Mouse (Mus musculus) urinary bladder, postnatal 36 days (tissue): ENCODE results near the gene Gpx6.

ENCODE experiments used
- DNase-seq, 2 experiments: peaks; one replicate each; pipeline ENCODE4 v3.0.0; 2022; ENCODE audit warnings: low spot score in 2 of 2, mixed read lengths in 1 of 2

Gpx6 gene

DNA sequence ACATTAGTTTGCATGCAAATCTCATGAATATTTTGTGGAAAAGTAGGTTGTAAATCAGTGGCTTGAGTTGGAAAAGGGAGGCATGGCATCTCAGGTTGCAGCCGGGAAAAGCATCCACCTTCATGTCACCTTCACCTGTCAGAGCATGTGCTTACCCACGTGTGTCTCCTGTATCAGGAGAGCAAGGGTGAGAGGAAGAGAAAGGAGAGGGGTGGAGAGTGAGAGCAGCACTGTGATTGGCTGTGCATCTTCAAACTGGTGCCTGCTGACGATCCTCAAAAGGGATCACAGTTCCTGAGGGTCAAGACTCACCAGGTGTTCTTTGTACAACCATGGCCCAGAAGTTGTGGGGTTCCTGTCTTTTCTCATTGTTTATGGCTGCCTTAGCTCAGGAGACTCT is at the start of gene Gpx6:
Gene Gpx6, plus strand, starts transcription at position 200 of the 400 bp plus-strand sequence.
- DNase-seq = no peak

DNA sequence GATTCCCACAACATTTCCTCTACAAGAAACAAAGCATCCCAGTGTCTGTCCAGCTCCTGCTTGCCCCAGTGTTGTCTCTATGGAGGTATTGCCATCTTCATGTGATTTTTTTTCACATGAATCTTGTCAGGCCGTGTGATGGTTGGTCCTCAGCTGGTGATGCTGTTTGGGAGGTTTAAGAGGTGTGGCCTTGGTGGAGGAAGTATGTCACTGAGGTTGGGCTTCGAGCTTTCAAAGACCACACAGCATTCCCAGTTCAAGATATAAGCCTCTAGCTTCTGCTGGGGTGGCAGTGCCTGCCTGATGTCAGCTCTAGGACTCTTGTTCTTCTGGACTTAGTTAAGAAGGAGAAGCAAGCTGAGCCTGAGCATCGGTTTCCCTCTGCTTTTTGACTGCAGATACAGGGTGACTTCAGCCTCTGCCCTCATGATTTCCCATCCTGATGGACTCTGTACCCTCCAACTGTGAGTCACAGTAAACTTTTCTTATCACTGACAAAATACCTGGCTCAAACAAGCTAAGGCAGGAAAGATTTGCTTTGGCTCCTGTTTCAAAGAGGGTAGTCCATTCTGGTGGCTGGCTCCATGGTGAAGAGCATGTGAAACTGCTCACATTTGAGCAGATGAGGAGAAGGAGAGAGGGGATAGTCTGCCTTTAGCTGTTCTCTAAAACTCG is 49.0 kb upstream of the Gpx6 start:
- no peak for DNase-seq

DNA sequence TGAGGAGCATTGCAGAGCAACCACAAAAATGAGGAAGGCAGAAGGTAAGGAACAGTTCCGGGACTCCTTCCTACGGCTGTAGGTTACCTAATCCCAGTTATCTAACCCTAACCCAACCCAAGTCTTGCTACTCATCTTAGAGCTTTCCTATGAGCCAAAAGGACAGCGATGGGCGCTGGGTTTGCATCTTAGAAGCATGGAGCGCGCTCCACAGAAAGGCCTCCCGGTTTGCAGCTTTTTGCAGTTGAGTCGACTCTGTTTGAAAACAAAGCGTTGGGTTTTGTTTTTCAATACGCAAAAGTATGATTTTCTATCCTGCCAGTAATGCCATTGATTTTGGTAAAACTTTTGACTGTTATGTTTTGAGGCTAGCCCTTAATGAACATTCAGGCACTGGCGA is 48.0 kb upstream of the Gpx6 start:
- DNase-seq = no peak

DNA sequence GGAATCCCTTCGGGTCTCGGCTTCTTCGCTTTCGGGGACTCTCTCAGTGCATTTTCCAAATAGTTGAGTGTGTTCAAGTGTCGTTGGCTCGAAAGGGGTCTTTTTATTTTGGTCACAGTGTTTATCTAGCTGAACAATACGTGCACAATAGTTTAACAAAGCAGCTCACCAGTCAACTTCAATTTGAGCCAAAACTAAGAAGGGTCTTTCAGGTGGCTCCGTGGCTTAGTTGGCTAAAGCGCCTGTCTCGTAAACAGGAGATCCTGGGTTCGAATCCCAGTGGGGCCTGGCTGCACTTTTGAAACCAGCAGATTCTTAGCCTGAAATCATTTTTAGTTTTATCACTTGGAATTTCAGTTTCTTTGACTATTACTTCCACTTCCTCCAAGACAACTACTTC is 47.6 kb upstream of the Gpx6 start:
- DNase-seq = no peak

DNA sequence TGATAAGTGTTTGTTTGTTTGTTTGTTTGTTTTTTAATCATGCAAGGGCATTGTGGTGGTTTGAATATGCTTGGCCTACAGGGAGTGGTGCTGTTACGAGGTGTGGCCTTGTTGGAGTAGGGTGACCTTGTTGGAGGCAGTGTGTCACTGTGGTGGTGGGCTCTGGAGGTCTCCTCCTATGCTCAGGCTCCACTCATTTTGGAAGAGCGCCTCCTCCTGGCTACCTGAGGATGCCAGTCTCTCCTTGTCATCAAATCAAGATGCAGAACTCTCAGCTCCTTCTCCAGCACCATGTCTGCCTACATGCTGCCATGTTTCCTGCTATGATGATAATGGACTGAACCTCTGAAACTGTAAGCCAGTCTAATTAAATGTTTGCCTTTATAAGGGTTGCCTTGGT is 46.2 kb upstream of the Gpx6 start:
- no peak for DNase-seq

DNA sequence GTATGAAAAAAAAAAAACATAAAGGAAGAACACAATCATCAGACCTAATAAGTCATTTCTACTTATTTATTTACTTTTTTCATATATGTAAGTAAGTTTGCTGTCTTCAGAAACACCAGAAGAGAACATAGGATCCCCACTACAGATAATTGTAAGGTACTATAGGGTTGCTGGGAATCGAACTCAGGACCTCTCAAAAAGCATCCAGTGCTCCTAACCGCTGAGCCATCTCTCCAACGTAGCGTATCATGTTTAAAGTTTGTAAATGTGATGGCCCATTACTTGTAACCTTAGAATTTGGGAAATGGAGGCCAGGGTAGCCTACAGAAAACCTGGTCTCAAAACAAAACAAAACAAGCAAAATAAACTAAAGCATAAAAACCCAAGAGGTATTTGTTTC is 44.4 kb upstream of the Gpx6 start:
- DNase-seq = no peak

DNA sequence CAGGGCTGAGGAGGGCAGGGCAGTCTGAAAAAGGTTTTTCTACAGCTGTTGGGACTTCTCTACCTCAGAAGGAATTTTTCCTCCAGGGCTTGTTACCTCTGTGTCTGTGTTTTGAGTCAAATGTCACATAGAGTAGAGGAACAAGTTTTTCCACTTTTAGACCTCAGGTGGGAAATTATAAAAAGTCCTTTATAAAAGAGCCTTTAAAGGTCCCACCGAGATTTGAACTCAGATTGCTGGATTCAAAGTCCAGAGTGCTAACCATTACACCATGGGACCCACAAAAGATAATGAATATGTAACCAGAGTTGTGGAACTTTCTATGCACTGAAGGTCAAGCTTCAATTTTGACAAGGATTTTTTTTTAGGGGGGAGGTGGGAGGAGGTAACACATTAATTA is 43.7 kb upstream of the Gpx6 start:
- no peak for DNase-seq

DNA sequence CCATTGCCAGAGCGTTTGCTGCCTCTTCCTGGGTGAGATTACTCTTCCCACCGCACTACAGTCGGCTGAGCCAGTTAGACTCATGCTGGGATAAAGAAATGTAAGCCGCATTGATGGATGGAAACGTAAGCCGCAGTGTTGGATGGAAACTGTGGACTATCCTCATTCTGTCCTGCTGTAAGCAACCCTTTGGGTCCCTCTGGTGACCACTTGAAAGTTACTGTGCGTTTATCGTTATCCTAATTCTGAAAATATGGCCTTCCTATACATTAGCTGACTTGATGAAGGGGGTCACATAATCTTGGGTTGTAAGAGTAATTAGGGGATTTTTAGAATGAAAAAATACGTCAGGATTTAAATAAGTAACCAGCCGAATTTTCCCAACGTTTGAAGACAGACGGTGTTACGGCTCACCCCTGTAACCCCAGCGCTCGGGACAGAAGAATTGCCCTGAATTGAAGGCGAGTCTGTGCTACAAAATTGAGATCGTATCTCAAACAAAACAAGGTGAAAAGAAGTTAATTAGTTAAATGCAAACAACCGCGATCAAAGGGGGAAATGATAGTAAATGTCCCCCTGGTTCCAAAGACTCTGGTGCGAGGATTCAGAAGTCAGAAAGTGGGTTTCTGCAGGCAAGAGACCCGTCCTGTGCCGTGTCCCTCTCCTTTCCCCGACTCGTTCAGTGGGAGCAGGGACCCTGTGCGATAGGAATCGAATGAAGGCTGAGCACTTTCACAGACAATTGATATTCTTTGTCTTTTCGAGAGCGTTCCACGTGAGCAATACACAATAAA is 36.7 kb upstream of the Gpx6 start:
- DNase-seq = no peak

DNA sequence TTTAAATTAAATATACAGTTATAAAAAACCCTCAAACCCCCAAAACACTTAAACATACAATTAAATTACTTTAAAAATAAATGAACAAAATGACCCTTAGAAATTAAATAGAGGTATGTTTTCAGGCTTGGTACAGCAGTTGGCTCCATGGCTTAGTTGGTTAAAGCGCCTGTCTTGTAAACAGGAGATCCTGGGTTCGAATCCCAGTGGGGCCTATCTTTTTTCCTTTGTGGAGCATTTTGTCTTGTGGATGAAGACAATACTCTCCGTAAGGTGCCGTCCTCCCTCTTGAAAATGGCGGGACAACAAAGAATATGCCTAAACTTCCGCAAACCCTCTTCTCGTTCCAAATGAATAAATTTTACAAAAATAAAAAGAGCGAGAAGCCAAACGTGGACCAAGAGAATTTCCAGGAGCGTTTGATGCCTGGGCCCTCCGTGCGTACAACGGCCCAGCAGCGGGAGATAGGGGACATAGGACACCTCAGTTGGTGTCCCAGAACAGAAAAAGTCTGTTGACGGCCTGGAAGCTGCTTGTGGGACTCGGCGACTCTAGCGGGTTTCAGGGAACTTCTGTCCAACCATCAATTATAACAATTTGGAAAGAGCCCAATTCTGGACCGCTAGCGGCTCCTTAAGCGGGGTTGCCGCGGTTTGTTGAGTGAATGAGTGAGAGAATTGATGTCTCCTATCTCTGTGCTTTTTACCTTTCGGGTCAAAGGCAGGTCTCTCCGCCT is 35.9 kb upstream of the Gpx6 start:
- peak; percentile 17 to 35 for DNase-seq

DNA sequence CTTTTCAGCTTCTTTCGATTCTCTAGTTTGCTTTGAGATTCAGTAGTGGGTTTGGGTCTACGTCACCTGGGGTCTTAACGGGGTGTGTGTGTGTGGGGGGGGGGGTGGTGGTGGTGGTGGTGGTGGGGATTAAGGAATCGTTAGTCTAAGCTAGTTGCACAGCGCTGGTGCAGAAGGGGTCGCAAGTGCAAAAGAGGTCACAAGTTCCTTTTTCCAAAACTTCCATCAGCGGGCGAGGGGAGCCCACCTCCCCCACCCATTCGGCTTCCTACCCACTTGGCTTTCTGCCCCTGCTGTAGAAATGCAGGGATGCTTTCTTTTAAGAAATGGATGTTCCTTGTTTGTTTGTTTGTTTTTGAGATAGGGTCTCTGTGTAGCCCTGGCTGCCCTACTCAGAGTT is 35.4 kb upstream of the Gpx6 start:
- DNase-seq = no peak

DNA sequence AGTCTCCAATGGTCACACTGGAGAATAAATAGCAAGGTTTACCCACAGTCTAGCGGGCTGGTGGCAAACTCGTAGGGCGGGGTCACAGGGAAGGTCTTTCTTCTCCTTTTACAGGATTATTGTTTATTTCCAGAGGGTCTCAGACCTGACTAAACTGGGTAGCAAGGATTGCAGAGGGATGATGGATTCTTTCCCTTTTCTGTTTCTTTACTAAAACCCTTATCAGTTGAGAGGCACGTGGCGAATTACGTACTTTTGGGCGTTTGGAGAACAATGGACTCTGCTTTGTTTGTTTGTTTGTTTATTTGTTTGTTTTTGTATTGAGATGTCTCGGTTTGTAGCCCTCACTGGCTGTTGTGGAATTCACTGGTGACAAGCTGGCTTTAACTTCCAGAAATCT is 32.8 kb upstream of the Gpx6 start:
- no peak for DNase-seq

DNA sequence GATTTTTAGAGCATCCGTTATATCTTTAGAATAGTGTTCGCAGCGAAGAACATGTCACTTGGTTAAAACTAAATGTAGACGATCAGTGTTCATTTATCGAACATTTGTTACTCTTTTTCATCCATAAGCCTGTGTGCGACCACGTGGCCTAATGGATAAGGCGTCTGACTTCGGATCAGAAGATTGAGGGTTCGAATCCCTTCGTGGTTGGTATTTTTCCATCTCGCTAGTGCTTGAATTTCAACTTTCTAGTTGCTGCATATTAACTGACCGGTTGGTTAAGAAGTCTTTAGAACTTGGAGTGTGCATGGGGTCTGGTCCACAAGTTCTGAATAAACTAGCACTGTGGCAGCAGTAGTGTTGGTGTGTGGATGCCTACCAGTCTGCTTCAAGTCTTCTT is 32.4 kb upstream of the Gpx6 start:
- peak; percentile 75 to 78 for DNase-seq

DNA sequence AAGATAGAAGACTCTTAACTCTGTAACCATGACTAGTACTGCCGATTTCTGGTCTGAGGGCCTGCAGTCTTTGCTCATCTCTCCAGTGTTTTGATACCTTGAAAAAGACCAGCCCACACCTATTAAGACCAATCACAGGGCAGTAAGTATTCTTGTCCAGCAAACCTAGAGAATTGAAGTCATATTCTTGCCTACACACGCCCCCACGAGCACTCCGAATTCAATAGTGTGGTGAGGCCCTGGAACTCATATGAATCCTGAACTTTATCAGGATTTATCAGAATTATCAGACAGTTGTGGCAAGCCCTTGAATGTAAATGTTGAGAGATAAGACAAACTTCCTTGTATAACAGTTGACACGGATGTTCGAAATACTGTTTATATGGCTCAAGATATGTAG is 19.3 kb upstream of the Gpx6 start, which contains the start of gene Gpx5:
Gene Gpx5, minus strand, starts transcription at position 101 of the 400 bp plus-strand sequence.
- no peak for DNase-seq

DNA sequence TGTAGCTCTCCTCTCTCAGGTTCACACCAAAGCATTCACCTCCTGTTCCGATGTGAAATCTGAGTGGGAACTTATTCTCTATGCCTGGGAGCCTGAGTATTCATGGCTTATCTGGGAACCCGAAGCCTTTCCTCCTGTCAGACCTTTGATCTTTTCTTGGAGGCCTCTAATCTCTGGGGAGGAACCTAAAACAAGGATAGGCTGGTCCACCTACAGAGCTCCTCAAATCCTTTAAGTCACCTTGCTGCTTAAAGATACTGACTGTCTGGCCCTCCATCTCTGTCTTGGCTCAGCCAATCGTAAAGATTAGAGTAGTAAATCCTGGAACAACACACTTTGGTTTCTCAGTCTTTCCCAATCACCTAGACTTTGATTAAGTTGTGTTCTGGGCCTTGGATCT is 13.4 kb upstream of the Gpx6 start:
- DNase-seq = no peak

DNA sequence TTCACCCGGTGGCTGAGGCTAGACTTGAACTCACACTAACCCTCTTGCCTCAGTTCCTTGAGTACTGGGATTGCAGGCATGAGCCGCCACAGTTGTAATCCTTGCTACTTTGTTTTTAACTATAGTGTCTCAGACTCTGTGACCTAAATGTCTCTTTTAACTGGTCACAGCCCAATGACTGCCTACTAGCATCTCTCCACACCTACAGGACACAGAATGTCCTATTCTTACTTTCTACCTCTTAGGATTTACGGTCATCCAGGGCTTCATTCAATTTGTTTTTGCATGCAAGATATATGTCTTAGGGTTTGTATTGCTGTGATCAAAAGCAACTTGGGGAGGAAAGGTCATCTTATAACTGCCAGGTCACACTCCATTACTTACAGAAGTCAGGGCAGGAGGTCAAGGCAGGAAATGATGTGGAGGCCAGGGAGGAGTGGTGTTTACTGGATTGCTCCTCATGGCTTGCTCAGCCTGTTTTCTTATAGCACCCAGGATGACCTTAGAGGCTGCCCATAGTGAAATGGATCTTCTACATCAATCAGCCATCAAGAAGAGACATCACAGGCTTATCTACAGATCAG is 7.3 kb upstream of the Gpx6 start:
- DNase-seq = no peak

DNA sequence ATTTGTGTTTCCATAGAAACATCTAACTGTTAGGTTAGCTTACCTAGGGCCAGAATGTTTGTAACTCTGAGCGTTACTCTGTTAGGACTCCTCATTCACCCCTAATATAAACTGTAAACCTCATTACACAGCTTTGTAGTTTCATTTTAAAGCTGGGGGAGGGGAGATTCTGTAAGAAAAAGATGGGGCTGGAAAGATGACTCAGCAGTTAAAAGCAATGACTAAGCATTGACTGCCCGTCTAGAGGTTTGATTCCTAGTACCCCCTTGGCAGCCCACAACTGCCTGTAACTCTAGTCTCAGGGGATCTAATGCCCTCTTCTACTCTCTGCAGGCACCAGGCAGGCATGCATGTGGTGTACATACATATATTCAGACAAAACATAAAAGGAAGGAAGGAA is 2.1 kb upstream of the Gpx6 start:
- no peak for DNase-seq

DNA sequence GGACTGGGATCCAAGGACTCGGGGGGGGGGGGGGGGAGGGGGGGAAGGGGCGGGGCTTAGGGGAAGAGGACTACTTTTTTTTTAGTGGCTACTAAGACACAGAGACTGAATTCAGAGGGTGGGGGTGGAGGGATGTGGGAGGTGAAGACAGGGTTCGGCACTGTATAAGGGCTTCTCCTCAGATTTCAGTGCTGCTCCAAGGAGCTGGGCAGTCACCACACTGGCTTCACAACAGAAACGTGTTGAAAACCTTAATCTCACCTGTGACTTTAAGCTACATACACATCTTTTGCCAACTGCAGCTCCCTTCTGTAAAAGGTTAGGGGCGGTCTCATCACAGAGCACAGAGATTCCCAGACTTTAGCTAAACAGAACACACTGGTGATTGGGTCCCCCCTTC is 929 bp downstream of the Gpx6 start:
- no peak for DNase-seq

DNA sequence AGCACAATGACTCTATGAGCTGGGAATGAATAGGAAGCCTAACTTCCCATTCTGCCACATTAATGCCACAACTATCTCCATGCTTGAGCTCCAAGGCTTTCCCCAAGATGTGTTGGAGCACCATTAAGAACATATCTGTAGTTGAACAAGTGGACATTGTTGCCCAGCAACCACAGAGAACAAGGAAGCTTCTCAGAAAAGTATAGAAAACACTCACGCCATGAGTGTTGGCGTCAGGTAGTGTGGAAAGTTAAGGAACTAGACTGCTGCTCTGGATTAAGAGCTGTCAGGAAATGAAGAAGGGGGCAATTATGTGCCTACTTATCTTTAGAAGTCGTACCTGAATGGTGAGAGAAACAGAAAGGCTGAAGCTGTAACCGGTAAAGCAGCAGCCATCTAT is 2.0 kb downstream of the Gpx6 start:
- DNase-seq = no peak

DNA sequence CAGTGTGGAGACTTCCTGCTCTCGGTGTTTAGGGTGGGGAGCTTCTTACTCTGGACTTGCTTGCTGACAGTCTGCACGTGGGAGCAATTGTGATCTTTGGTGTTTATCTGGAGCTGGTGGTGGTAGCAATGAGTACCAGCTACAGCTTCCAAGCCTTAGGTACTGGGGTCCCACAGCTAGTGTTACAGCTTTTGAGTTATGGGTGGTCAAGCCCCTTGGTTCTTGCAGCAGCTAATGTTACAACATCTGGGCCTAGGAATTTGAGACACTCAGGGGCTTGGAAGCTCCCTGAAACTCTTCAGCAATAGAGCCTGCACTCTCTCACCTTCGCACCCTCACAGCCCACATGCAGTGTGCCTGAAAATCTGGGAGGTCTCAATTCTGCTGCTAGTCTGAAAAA is 8.3 kb downstream of the Gpx6 start:
- DNase-seq = no peak

DNA sequence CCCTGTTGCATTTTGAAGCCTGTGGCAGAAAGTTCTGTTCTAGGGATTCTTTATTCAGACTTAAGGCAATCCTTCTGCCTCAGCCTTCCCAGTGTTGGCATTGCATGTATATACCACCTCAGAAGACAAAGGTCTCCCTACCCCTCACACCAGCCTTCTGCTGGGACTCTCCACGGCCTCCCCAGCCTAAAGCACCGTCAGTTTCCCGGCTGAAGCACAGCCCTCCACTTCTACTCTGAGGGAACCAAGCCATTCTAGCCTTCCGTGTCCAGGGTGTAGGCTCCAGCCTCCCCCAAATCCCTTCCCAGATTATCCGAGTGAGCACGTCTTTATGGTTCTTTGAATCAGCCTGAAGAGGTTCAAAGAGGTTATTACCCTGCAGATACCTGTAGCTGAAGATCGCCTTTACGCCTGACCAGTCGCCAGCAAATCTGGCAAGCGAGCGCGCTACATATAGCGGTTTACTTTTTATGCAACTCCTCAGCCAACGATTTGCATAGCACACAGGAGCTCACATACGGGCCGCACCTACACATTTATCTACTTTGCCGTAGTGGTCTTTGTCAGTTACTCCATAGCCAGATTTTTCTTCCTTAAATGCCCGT is 10.1 kb downstream of the Gpx6 start:
- DNase-seq = no peak

DNA sequence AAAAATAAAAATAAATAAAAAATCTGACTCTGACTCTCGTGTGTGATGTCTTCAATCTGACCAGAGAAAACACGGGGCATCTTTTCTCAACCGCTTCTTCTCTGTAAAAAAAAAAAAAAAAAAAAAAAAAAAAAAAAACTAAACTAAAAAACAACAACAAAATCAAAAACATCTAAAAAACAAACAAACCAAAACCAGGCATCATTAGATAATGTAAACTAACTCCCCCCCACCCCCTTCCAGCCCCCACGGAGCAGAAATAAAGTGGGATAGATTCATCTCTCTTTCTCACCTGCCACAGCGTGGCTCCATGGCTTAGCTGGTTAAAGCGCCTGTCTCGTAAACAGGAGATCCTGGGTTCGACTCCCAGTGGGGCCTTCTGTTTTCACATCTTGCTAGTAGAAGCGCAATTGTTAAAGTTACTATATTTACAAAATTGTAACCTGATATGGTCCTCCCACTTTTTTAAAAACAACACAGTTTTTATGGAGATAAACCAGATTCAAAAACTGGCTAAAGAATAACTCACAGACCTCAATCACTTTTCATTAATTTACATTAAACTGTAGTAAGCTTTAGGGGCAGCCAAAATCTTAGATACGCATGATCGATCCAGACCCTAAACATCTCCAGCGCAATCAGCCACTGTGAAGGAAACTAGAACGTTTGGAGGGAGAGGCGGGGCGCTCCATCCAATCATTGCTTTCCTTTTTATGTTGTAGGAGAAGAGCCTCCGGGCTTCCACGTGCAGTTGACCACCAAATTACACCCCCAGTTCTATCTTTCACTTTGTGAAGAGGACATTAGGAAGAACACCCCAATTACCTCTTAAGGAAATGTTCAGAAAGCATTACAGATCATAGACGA is 10.8 kb downstream of the Gpx6 start:
- DNase-seq = no peak
